Mouse (Mus musculus): Measurements from ENCODE around the gene Asf1a. TPM values are rescaled to one million over a fixed set of nuclear protein-coding genes. Genes with fewer than 3 reads are reported as not detected.

Gene Asf1a
- total RNA-seq, 1 experiment = 64.7 TPM

DNA sequence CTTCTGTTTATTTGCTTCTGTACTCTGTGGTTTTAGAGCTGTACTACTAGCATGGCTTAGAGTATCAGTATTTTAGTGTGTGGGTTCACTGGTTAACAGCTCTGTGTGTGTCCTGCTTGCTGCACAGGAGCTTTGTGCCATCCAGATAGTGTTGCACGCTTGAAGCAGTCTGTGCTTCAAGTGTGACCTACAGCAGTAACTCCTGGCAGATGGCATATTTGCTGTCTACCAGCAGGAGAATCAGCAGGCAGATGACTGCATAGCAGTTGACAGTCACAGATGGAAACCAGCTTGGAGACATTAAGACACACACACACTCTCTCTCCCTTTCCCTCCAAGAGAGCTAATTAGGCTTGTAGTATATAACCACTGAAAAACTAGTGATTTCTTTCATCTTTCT is 15.6 kb downstream of the Asf1a start:
- no peak for DNase-seq (ENCODE audit: low read depth, low spot score)
- TF ChIP-seq ZNF384 (IDR thresholded peaks at IDR 0.05; ENCODE audit: low read depth, low read length) = no peak
- no peak for TF ChIP-seq ZC3H11A (IDR thresholded peaks at IDR 0.05; ENCODE audit: borderline replicate concordance, low read depth, low read length)
- TF ChIP-seq MAFK (IDR thresholded peaks at IDR 0.05; ENCODE audit: insufficient read depth, low read depth, low read length) = no peak
- TF ChIP-seq CHD2 (IDR thresholded peaks at IDR 0.05; ENCODE audit: low read depth, low read length) = no peak
- no peak for TF ChIP-seq HCFC1 (IDR thresholded peaks at IDR 0.05; ENCODE audit: borderline replicate concordance, insufficient read depth, low read length)
- Histone ChIP-seq H3K36me3 (ENCODE audit: control insufficient read depth, insufficient read depth, low read length, poor library complexity, severe bottlenecking) (peaks cover 20% of the 10 kb centered on the region), H3K4me3 (ENCODE audit: insufficient read depth in 1 of 2, low read depth in 1 of 2, low read length in 2 of 2, poor library complexity in 1 of 2, severe bottlenecking in 1 of 2) (no peak overlapping the region), H3K4me1 (ENCODE audit: control insufficient read depth in 2 of 2, insufficient read depth in 2 of 2, low read length in 2 of 2, poor library complexity in 1 of 2) (no peaks in the 10 kb centered on the region), H3K9ac (ENCODE audit: insufficient read depth, low read depth, low read length, poor library complexity, severe bottlenecking) (no peak overlapping the region), H3K9me3 (ENCODE audit: control insufficient read depth, insufficient read depth, low read depth, low read length) (no peaks in the 10 kb centered on the region), H3K27ac (ENCODE audit: insufficient read depth, low read depth, low read length, poor library complexity, severe bottlenecking) (no peak overlapping the region)
- in situ Hi-C loops (cut with MboI; ENCODE audit: low sequenced_read_pairs in 2 of 2, unreplicated experiment in 2 of 2) = no loop called here

DNA sequence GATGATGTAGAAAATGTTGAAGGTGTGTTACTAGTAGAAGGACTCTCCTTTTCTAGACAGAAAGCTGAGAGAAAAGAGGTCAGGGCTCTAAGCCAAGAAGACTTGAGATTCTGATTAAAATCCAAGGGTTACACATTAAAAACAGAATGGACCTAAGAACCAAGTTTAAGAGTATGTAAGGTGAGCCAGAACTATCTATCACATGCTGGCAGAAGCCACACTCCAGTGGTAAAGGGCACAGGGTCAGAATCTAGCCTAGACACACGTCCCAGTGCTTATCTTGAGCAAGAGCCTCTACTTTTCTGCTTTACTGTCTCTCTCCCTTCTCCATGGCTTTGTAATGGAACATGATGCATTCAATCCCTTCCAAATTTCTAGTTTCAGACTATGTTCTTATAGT is 17.4 kb downstream of the Asf1a start:
- no peaks in the 10 kb centered on the region for H3K9me3 ChIP-seq (ENCODE audit: control insufficient read depth, insufficient read depth, low read depth, low read length)
- H3K36me3 ChIP-seq (ENCODE audit: control insufficient read depth, insufficient read depth, low read length, poor library complexity, severe bottlenecking) = peaks cover 18% of the 10 kb centered on the region
- H3K4me1 ChIP-seq (ENCODE audit: control insufficient read depth in 2 of 2, insufficient read depth in 2 of 2, low read length in 2 of 2, poor library complexity in 1 of 2) = no peaks in the 10 kb centered on the region
- H3K4me3 ChIP-seq (ENCODE audit: insufficient read depth in 1 of 2, low read depth in 1 of 2, low read length in 2 of 2, poor library complexity in 1 of 2, severe bottlenecking in 1 of 2) = no peak overlapping the region
- H3K27ac ChIP-seq (ENCODE audit: insufficient read depth, low read depth, low read length, poor library complexity, severe bottlenecking) = no peak overlapping the region
- in situ Hi-C loops (cut with MboI; ENCODE audit: low sequenced_read_pairs in 2 of 2, unreplicated experiment in 2 of 2) = no loop called here
- H3K9ac ChIP-seq (ENCODE audit: insufficient read depth, low read depth, low read length, poor library complexity, severe bottlenecking) = no peak overlapping the region
- no peak for TF ChIP-seq MAFK (IDR thresholded peaks at IDR 0.05; ENCODE audit: insufficient read depth, low read depth, low read length)
- TF ChIP-seq ZC3H11A (IDR thresholded peaks at IDR 0.05; ENCODE audit: borderline replicate concordance, low read depth, low read length) = no peak
- no peak for TF ChIP-seq ZNF384 (IDR thresholded peaks at IDR 0.05; ENCODE audit: low read depth, low read length)
- no peak for TF ChIP-seq HCFC1 (IDR thresholded peaks at IDR 0.05; ENCODE audit: borderline replicate concordance, insufficient read depth, low read length)
- TF ChIP-seq CHD2 (IDR thresholded peaks at IDR 0.05; ENCODE audit: low read depth, low read length) = no peak
- DNase-seq (ENCODE audit: low read depth, low spot score) = no peak

DNA sequence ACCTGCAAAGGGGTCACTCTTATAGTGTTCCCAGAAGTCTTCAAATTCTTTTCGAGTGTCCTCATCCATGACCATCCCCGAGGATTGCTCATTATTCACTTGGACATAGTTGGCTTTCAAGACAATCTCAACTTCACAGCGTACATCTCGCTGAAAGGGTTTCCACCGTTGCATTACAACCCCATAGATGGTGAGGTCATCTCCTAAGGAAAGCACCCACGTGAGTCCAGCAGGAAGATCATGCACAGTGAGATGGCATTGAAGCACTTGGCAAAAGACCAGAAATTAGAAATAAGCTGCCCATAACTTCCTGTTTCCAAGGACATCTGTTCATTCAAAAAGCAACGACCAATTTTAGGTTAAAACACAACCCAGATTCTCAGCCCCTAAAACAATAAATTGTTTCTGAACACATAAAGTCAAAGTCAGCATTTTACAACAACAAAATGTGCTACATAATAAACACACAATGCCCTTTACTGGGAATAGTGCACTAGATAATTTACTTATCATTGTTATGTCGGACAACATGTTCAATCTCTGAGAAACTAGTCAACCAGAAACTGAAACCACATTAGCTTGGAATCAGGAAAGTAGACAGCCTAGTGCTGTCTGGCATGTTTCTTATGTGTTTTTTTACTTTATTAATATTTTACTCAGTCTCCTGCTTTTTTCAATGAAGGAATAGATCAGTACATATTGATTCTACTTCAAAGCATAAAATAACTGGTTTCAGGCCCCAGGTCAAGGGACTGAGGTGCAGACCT is 19.5 kb downstream of the Asf1a start:
- Histone ChIP-seq H3K36me3 (ENCODE audit: control insufficient read depth, insufficient read depth, low read length, poor library complexity, severe bottlenecking) (peaks cover 12% of the 10 kb centered on the region), H3K9ac (ENCODE audit: insufficient read depth, low read depth, low read length, poor library complexity, severe bottlenecking) (no peak overlapping the region), H3K9me3 (ENCODE audit: control insufficient read depth, insufficient read depth, low read depth, low read length) (no peaks in the 10 kb centered on the region), H3K4me1 (ENCODE audit: control insufficient read depth in 2 of 2, insufficient read depth in 2 of 2, low read length in 2 of 2, poor library complexity in 1 of 2) (no peaks in the 10 kb centered on the region), H3K4me3 (ENCODE audit: insufficient read depth in 1 of 2, low read depth in 1 of 2, low read length in 2 of 2, poor library complexity in 1 of 2, severe bottlenecking in 1 of 2) (no peak overlapping the region), H3K27ac (ENCODE audit: insufficient read depth, low read depth, low read length, poor library complexity, severe bottlenecking) (no peak overlapping the region)
- in situ Hi-C loops (cut with MboI; ENCODE audit: low sequenced_read_pairs in 2 of 2, unreplicated experiment in 2 of 2) = no loop called here
- TF ChIP-seq HCFC1 (IDR thresholded peaks at IDR 0.05; ENCODE audit: borderline replicate concordance, insufficient read depth, low read length) (no peak), CHD2 (IDR thresholded peaks at IDR 0.05; ENCODE audit: low read depth, low read length) (no peak), ZNF384 (IDR thresholded peaks at IDR 0.05; ENCODE audit: low read depth, low read length) (no peak), MAFK (IDR thresholded peaks at IDR 0.05; ENCODE audit: insufficient read depth, low read depth, low read length) (no peak), ZC3H11A (IDR thresholded peaks at IDR 0.05; ENCODE audit: borderline replicate concordance, low read depth, low read length) (no peak)
- no peak for DNase-seq (ENCODE audit: low read depth, low spot score)

DNA sequence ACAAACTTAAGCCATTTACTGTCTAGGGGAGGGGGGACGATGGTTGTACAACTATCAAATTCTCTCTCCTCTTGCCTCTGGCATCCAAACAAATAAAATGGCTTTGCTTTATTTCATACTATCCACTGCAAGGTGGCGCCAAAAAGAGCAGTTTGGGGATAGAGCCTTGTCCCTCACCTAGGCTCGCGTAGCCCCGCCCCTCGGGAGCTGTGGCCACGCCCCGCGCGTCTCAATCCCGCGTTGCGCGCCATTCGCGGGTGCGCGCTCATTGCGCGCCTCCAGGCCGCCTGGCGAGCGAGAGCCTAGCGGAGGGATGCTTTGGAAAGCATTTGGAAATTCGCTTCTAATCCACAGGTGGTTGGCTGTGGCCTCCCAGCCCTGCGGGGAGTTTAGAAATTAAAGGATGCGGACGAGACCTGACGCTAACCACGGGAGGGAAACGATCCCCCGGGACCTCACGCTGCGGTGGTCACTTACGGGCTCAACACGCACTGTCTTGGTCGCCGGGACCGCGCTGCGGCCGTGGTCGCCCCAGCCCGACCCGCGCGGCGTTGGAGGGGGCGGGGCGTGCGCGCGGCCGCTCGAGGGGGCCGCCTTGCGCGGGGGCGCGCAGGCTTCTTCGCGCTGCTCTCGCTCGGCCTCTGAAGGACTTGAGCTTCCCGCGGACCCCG is 32.8 kb downstream of the Asf1a start:
- no peaks in the 10 kb centered on the region for H3K9me3 ChIP-seq (ENCODE audit: control insufficient read depth, insufficient read depth, low read depth, low read length)
- peak overlapping the region; percentile 92 for H3K27ac ChIP-seq (ENCODE audit: insufficient read depth, low read depth, low read length, poor library complexity, severe bottlenecking)
- in situ Hi-C loops (cut with MboI; ENCODE audit: low sequenced_read_pairs in 2 of 2, unreplicated experiment in 2 of 2) = no loop called here

More for the DNA sequence above, 32.8 kb downstream of the Asf1a start:
- Histone ChIP-seq H3K36me3 (ENCODE audit: control insufficient read depth, insufficient read depth, low read length, poor library complexity, severe bottlenecking) (no peaks in the 10 kb centered on the region; the same call in 1 of the 2 replicates), H3K9ac (ENCODE audit: insufficient read depth, low read depth, low read length, poor library complexity, severe bottlenecking) (peak overlapping the region; percentile 99), H3K4me3 (ENCODE audit: insufficient read depth in 1 of 2, low read depth in 1 of 2, low read length in 2 of 2, poor library complexity in 1 of 2, severe bottlenecking in 1 of 2) (peak overlapping the region; percentile 80 to 97), H3K4me1 (ENCODE audit: control insufficient read depth in 2 of 2, insufficient read depth in 2 of 2, low read length in 2 of 2, poor library complexity in 1 of 2) (peaks cover 0 to 4% of the 10 kb centered on the region in 2 experiments; a peak in 2 of 4 replicates)
- DNase-seq (ENCODE audit: low read depth, low spot score) = peak; percentile 77
- TF ChIP-seq CHD2 (IDR thresholded peaks at IDR 0.05; ENCODE audit: low read depth, low read length) (no peak), ZNF384 (IDR thresholded peaks at IDR 0.05; ENCODE audit: low read depth, low read length) (no peak), HCFC1 (IDR thresholded peaks at IDR 0.05; ENCODE audit: borderline replicate concordance, insufficient read depth, low read length) (0 out of 2 replicates have a peak, but pooled peaks have one; percentile 10), ZC3H11A (IDR thresholded peaks at IDR 0.05; ENCODE audit: borderline replicate concordance, low read depth, low read length) (no peak), MAFK (IDR thresholded peaks at IDR 0.05; ENCODE audit: insufficient read depth, low read depth, low read length) (no peak)
